Mouse (Mus musculus) layer of hippocampus, adult 8-10 months (tissue): ENCODE data around the gene Csf1. TPM values are rescaled to one million over a fixed set of nuclear protein-coding genes. Genes with fewer than 3 reads are reported as not detected.

ENCODE experiments used
- DNase-seq, 2 experiments: peaks; one replicate each; pipeline ENCODE4 v3.0.0; 2022; ENCODE audit warnings: low spot score in 2 of 2
- total RNA-seq, 4 experiments: library from RNA; stranded (reverse); gene quantifications; 2 replicates each; pipeline ENCODE4 v1.2.4; 2022

Csf1 gene
- total RNA-seq, 4 experiments from 2014 or later = 24.9 to 58.2 (median 39.9) TPM

DNA sequence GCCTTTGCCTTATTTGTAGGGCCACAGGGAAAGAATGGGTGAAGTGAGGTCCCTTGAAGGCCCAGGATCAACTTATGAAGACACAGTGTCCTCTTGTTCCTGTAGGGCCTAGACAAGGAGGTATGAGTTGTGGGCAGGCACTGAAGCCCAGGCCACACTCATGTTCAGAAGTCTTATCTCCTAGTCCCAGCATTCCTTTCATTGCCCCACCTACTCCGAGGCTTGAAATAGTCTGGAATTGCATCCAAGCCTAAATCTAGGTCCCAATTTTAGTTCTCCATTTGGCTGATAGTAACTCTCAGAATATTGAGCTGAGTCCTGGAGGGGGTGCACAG, 55.9 kb downstream of the Csf1 start:
- DNase-seq = no peak

DNA sequence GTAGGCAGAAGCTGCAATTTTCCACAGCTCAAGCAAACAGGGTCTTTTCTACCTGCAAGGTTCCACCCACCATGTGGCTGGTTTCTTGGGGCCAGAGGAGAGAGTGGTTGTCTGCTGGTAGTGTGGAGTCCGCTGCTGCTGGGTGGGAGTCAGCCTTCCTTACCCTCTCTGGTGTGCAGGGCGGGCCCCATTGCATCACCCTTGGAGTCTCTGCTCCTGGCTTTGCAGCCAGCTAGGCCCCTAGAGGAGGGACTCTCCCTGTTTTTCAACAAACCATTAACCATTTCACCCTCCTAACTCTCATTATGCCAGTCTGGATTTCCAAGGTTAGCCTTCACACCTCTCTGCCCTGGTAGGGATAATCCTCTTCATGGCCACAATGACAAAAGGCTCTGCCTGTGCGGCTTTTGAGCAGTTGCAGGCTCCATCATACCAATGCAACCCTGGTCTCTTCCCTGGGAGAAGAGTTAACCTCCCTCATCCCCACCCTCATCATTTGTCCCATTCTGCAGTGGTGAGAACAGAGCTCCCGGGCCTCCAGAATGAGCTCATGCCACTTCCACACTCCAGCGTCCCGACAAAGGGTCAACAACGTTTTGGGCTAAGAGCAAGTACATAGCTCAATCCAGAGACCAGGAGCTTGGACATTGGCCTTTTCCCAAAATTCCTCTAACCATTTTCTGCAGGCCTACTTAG, 56.4 kb downstream of the Csf1 start:
- DNase-seq = no peak

DNA sequence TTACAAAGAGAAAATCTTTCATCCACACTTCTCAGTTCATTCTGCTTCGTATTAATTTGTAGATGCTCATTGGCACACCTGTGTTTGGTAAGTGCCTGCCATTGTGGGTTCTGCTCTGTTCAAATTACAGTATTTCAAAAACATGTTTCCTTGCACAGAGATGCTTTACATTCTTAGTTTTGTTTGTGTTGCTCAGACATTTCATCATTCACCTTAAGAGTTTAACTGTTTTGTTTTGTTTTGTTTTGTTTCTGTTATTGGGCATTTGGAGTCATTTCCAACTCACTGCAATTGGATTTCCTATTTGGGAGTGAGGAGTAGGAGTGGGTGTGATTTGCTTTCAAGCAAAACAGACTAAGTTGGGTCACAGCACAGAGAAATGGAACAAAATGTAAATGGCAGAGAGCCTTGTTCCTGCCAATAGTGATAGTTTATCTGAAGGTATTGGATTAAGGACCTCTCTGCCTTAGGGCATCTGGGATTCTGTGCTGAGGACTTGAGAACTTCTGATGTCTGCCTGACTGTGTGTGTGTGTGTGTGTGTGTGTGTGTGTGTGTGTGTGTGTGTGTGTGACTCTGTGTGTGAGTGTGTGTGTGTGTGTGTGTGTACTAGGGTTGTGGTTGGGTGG, 58.4 kb downstream of the Csf1 start:
- DNase-seq = no peak

DNA sequence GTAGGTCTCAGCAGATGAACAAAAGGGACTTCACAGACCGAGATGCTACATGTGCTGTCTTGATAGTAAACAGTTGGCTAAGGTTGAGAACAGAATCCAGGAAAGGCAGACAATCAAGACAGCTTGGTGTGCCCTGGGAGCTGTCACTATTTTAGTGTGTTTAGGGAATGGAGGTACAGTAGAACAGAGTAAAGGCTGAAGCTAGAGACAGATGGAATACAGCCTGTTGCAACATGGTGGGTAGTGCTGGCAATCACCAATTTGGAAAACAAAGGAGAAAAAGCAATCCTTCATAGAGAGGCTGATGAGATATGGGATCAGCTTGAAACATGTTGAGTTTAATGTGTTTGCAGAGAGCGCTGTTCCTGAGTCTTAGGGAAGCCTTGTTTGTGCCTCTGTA, 59.6 kb downstream of the Csf1 start:
- DNase-seq = peak; percentile 56 to 58

- DNase-seq = no peak
Observed at GRCm38 (mm10) chr3:107696910-107697309, 63.4 kb downstream of the Csf1 start.

GRCm38 (mm10) chr3:107695948-107696881, 64.1 kb downstream of the Csf1 start, which contains the start of gene Ahcyl1:
Ahcyl1 (minus strand) TSS chr3:107696560.
- DNase-seq = peak; percentile 99 to 100

GRCm38 (mm10) chr3:107695219-107695947, 64.9 kb downstream of the Csf1 start:
- peak in 1 of 2 experiments; percentile 32 for DNase-seq

GRCm38 (mm10) chr3:107694256-107694900, 65.9 kb downstream of the Csf1 start:
- DNase-seq = no peak

Other genes with a start within 250 kb of the Csf1 start
- 100 to 1,000 TPM; 272 to 323 (median 290) TPM for gene Slc6a17, start 242.5 kb downstream of the Csf1 start, total RNA-seq
- gene Ubl4b, start 205.4 kb downstream of the Csf1 start, total RNA-seq = not detected
- 1 to 10 TPM in 1 of 4 experiments, under 1 TPM in 2, not detected in 1; 0.45 to 1.4 (median 0.83) TPM for gene Alx3, start 165.4 kb downstream of the Csf1 start, total RNA-seq
- not detected for gene Gm10961, start 129.1 kb downstream of the Csf1 start, total RNA-seq
- gene Strip1, start 128.8 kb downstream of the Csf1 start, total RNA-seq = 10 to 100 TPM; 68.0 to 82.8 (median 70.7) TPM
- 100 to 1,000 TPM; 302 to 352 (median 331) TPM for gene Ahcyl1, start 63.9 kb downstream of the Csf1 start, total RNA-seq
- not detected for gene Eps8l3, start 116.8 kb upstream of the Csf1 start, total RNA-seq
- 100 to 1,000 TPM; 226 to 282 (median 255) TPM for gene Gstm5, start 135.4 kb upstream of the Csf1 start, total RNA-seq
- 100 to 1,000 TPM; 147 to 158 (median 155) TPM for gene Gstm7, start 171.3 kb upstream of the Csf1 start, total RNA-seq
- gene Gstm6, start 183.3 kb upstream of the Csf1 start, total RNA-seq = 10 to 100 TPM; 15.9 to 20.0 (median 17.4) TPM
- not detected for gene Gstm3, start 208.8 kb upstream of the Csf1 start, total RNA-seq
- 1 to 10 TPM; 3.1 to 5.0 (median 4.0) TPM for gene Gstm2, start 226.0 kb upstream of the Csf1 start, total RNA-seq